Mouse (Mus musculus): ENCODE measurements at regions not wholly inside any gene's neighbourhood (a gene's known extent, or its start where the extent isn't known, plus 50 kb on each side); places are given as distances from the start of the nearest gene placed in this dataset.

- Histone ChIP-seq H3K27me3 (ENCODE audit: control insufficient read depth, insufficient read depth, low read length) (no peaks in the 10 kb centered on the region), H3K9ac (replicated peaks; ENCODE audit: low read length) (no peak overlapping the region), H3K9me3 (replicated peaks; ENCODE audit: control insufficient read depth, low read length) (no peaks in the 10 kb centered on the region), H3K4me1 (ENCODE audit: control insufficient read depth, insufficient read depth, low read length) (no peaks in the 10 kb centered on the region), H3K4me3 (ENCODE audit: low read depth, low read length) (no peak overlapping the region), H3K27ac (replicated peaks; ENCODE audit: low read depth, low read length) (no peak overlapping the region), H3K36me3 (replicated peaks; ENCODE audit: control insufficient read depth, insufficient read depth, low read depth, low read length) (no peaks in the 10 kb centered on the region), H3K4me2 (ENCODE audit: low read depth, low read length) (no peak overlapping the region)
- no peak for DNase-seq (ENCODE audit: low spot score)
- peak; percentile 39; the same call in 1 of the 2 replicates for ATAC-seq (replicated peaks; ENCODE audit: insufficient number of reproducible peaks, low FRiP score, low TSS enrichment, low read depth)
- 70% methylated on average over 4 of the region's 4 CpGs for WGBS
Measured at GRCm38 (mm10) chr3:33391765-33392540, 248.9 kb upstream of the Pex5l start.

DNA sequence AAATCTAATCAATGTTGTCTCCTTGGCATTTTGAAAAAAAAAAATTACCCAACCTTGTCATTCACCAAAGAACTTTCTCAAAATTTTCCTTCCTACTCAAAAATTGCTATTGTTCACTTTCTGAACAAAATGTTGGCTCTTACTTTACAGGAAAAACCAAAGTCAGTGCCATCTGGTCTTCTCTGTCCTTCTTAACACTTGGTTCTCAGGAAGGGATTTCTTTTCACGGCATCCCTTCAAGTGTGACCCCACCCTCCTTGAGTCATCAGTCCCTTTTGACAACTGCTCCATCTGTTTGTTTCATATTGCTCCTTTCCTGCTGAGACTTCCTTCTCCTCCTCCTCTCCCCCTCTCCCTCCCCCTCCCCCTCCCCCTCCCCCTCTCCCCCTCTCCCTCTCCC is 245.1 kb upstream of the Pex5l start:
- Histone ChIP-seq H3K27ac (replicated peaks; ENCODE audit: low read depth, low read length) (no peak overlapping the region), H3K4me1 (ENCODE audit: control insufficient read depth, insufficient read depth, low read length) (no peaks in the 10 kb centered on the region), H3K27me3 (ENCODE audit: control insufficient read depth, insufficient read depth, low read length) (no peaks in the 10 kb centered on the region), H3K36me3 (replicated peaks; ENCODE audit: control insufficient read depth, insufficient read depth, low read depth, low read length) (no peaks in the 10 kb centered on the region), H3K9me3 (replicated peaks; ENCODE audit: control insufficient read depth, low read length) (no peaks in the 10 kb centered on the region), H3K4me2 (ENCODE audit: low read depth, low read length) (no peak overlapping the region), H3K9ac (replicated peaks; ENCODE audit: low read length) (no peak overlapping the region), H3K4me3 (ENCODE audit: low read depth, low read length) (no peak overlapping the region)
- WGBS = 64% methylated on average over 1 of the region's 1 CpGs
- no peak for ATAC-seq (replicated peaks; ENCODE audit: insufficient number of reproducible peaks, low FRiP score, low TSS enrichment, low read depth)
- no peak for DNase-seq (ENCODE audit: low spot score)

DNA sequence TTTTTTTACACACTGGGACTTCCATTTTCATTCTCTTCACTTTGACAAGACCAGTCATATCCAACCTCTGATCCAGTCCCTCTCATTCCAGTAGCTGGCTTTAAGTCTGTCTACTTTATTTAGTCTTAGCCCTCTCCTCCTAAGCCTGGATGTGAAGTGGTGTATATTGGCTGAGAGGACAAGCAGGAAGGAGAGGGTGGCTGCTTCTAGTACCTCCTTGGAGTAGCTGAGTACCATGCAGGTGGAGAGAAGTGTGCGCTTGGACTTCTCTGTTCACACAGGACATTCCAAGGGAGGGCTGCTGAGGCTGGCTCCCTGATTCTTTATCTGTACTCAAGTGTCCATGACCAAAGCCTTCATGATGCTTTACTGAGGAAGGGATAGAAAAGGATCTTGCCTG is 240.6 kb upstream of the Pex5l start:
- no peaks in the 10 kb centered on the region for H3K36me3 ChIP-seq (replicated peaks; ENCODE audit: control insufficient read depth, insufficient read depth, low read depth, low read length)
- H3K27ac ChIP-seq (replicated peaks; ENCODE audit: low read depth, low read length) = no peak overlapping the region
- H3K27me3 ChIP-seq (ENCODE audit: control insufficient read depth, insufficient read depth, low read length) = no peaks in the 10 kb centered on the region
- WGBS = 89% methylated on average over 1 of the region's 1 CpGs
- ATAC-seq (replicated peaks; ENCODE audit: insufficient number of reproducible peaks, low FRiP score, low TSS enrichment, low read depth) (no peak), DNase-seq (ENCODE audit: low spot score) (no peak)
- H3K4me2 ChIP-seq (ENCODE audit: low read depth, low read length) = no peak overlapping the region
- H3K4me1 ChIP-seq (ENCODE audit: control insufficient read depth, insufficient read depth, low read length) = no peaks in the 10 kb centered on the region
- H3K4me3 ChIP-seq (ENCODE audit: low read depth, low read length) = no peak overlapping the region
- no peaks in the 10 kb centered on the region for H3K9me3 ChIP-seq (replicated peaks; ENCODE audit: control insufficient read depth, low read length)
- no peak overlapping the region for H3K9ac ChIP-seq (replicated peaks; ENCODE audit: low read length)

GRCm38 (mm10) chr3:33379604-33380003 is 236.6 kb upstream of the Pex5l start:
- Histone ChIP-seq H3K27me3 (ENCODE audit: control insufficient read depth, insufficient read depth, low read length) (no peaks in the 10 kb centered on the region), H3K36me3 (replicated peaks; ENCODE audit: control insufficient read depth, insufficient read depth, low read depth, low read length) (no peaks in the 10 kb centered on the region), H3K4me2 (ENCODE audit: low read depth, low read length) (no peak overlapping the region), H3K27ac (replicated peaks; ENCODE audit: low read depth, low read length) (no peak overlapping the region), H3K9me3 (replicated peaks; ENCODE audit: control insufficient read depth, low read length) (no peaks in the 10 kb centered on the region), H3K4me3 (ENCODE audit: low read depth, low read length) (no peak overlapping the region), H3K4me1 (ENCODE audit: control insufficient read depth, insufficient read depth, low read length) (no peaks in the 10 kb centered on the region), H3K9ac (replicated peaks; ENCODE audit: low read length) (no peak overlapping the region)
- WGBS = 81% methylated on average over 2 of the region's 2 CpGs
- ATAC-seq (replicated peaks; ENCODE audit: insufficient number of reproducible peaks, low FRiP score, low TSS enrichment, low read depth) (no peak), DNase-seq (ENCODE audit: low spot score) (no peak)

DNA sequence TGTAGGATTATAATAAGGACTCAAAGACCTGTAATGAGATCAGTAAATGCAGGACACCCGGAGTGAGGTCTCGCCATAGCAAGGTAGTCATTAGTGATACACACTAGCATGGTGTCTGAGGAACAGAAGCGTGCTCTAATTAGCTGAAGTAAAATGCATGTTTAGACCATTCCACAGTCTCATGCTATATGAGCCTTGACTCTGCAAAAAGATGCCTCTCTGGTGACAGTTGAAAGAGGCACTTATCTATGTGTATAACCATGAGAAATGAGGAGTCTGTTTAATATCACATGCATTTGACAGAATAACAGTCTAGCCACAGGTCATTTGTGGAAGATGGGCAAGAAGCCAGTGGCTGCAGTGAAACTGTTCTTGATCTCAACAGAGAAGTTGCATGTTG is 232.1 kb upstream of the Pex5l start:
- WGBS = 94% methylated on average over 3 of the region's 3 CpGs
- Histone ChIP-seq H3K27me3 (ENCODE audit: control insufficient read depth, insufficient read depth, low read length) (no peaks in the 10 kb centered on the region), H3K4me2 (ENCODE audit: low read depth, low read length) (no peak overlapping the region), H3K9me3 (replicated peaks; ENCODE audit: control insufficient read depth, low read length) (no peaks in the 10 kb centered on the region), H3K36me3 (replicated peaks; ENCODE audit: control insufficient read depth, insufficient read depth, low read depth, low read length) (no peaks in the 10 kb centered on the region), H3K27ac (replicated peaks; ENCODE audit: low read depth, low read length) (no peak overlapping the region), H3K4me1 (ENCODE audit: control insufficient read depth, insufficient read depth, low read length) (no peaks in the 10 kb centered on the region), H3K4me3 (ENCODE audit: low read depth, low read length) (no peak overlapping the region), H3K9ac (replicated peaks; ENCODE audit: low read length) (no peak overlapping the region)
- ATAC-seq (replicated peaks; ENCODE audit: insufficient number of reproducible peaks, low FRiP score, low TSS enrichment, low read depth) (no peak), DNase-seq (ENCODE audit: low spot score) (no peak)

- ATAC-seq (replicated peaks; ENCODE audit: insufficient number of reproducible peaks, low FRiP score, low TSS enrichment, low read depth) = no peak
Measured at GRCm38 (mm10) chr3:33372806-33373205, 229.8 kb upstream of the Pex5l start.

GRCm38 (mm10) chr3:33363521-33363920 is 220.5 kb upstream of the Pex5l start:
- DNase-seq (ENCODE audit: low spot score) (no peak), ATAC-seq (replicated peaks; ENCODE audit: insufficient number of reproducible peaks, low FRiP score, low TSS enrichment, low read depth) (no peak)
- Histone ChIP-seq H3K9me3 (replicated peaks; ENCODE audit: control insufficient read depth, low read length) (no peaks in the 10 kb centered on the region), H3K4me2 (ENCODE audit: low read depth, low read length) (no peak overlapping the region), H3K27me3 (ENCODE audit: control insufficient read depth, insufficient read depth, low read length) (no peaks in the 10 kb centered on the region), H3K36me3 (replicated peaks; ENCODE audit: control insufficient read depth, insufficient read depth, low read depth, low read length) (no peaks in the 10 kb centered on the region), H3K4me1 (ENCODE audit: control insufficient read depth, insufficient read depth, low read length) (no peaks in the 10 kb centered on the region), H3K4me3 (ENCODE audit: low read depth, low read length) (no peak overlapping the region), H3K27ac (replicated peaks; ENCODE audit: low read depth, low read length) (no peak overlapping the region), H3K9ac (replicated peaks; ENCODE audit: low read length) (no peak overlapping the region)
- 100% methylated on average over 1 of the region's 1 CpGs for WGBS

More at GRCm38 (mm10) chr3:33372806-33373205, 229.8 kb upstream of the Pex5l start:
- H3K36me3 ChIP-seq (replicated peaks; ENCODE audit: control insufficient read depth, insufficient read depth, low read depth, low read length) = no peaks in the 10 kb centered on the region
- no peaks in the 10 kb centered on the region for H3K9me3 ChIP-seq (replicated peaks; ENCODE audit: control insufficient read depth, low read length)
- peak; percentile 41 for DNase-seq (ENCODE audit: low spot score)
- 52% methylated on average over 1 of the region's 1 CpGs for WGBS
- no peaks in the 10 kb centered on the region for H3K27me3 ChIP-seq (ENCODE audit: control insufficient read depth, insufficient read depth, low read length)
- no peaks in the 10 kb centered on the region for H3K4me1 ChIP-seq (ENCODE audit: control insufficient read depth, insufficient read depth, low read length)
- H3K4me3 ChIP-seq (ENCODE audit: low read depth, low read length) = no peak overlapping the region
- no peak overlapping the region for H3K27ac ChIP-seq (replicated peaks; ENCODE audit: low read depth, low read length)
- H3K9ac ChIP-seq (replicated peaks; ENCODE audit: low read length) = no peak overlapping the region
- H3K4me2 ChIP-seq (ENCODE audit: low read depth, low read length) = no peak overlapping the region

- WGBS = 91% methylated on average over 2 of the region's 2 CpGs
- H3K36me3 ChIP-seq (replicated peaks; ENCODE audit: control insufficient read depth, insufficient read depth, low read depth, low read length) = no peaks in the 10 kb centered on the region
Measured at GRCm38 (mm10) chr3:33360030-33360429, 217.0 kb upstream of the Pex5l start.

More at GRCm38 (mm10) chr3:33360030-33360429, 217.0 kb upstream of the Pex5l start:
- no peak overlapping the region for H3K4me2 ChIP-seq (ENCODE audit: low read depth, low read length)
- H3K4me3 ChIP-seq (ENCODE audit: low read depth, low read length) = no peak overlapping the region
- no peaks in the 10 kb centered on the region for H3K9me3 ChIP-seq (replicated peaks; ENCODE audit: control insufficient read depth, low read length)
- no peak for DNase-seq (ENCODE audit: low spot score)
- no peaks in the 10 kb centered on the region for H3K27me3 ChIP-seq (ENCODE audit: control insufficient read depth, insufficient read depth, low read length)
- H3K27ac ChIP-seq (replicated peaks; ENCODE audit: low read depth, low read length) = no peak overlapping the region
- H3K9ac ChIP-seq (replicated peaks; ENCODE audit: low read length) = no peak overlapping the region
- ATAC-seq (replicated peaks; ENCODE audit: insufficient number of reproducible peaks, low FRiP score, low TSS enrichment, low read depth) = no peak
- H3K4me1 ChIP-seq (ENCODE audit: control insufficient read depth, insufficient read depth, low read length) = no peaks in the 10 kb centered on the region

Data from embryonic facial prominence, embryonic 11.5 days (tissue).